Mouse (Mus musculus) ovary, postnatal 36 days (tissue): ENCODE data around the gene Olfr1477.
"Not testable (repeated sequence)": the region's sequence is repeated elsewhere in the genome, so short reads cannot be mapped to it uniquely, and the experiment has no call there.

Source experiments
- DNase-seq: peaks from one replicate; pipeline ENCODE4 v3.0.0; 2022; ENCODE audit warnings: low spot score, mixed read lengths

Gene Olfr1477

GRCm38 (mm10) chr19:13500246-13500645 lies at the start of gene Olfr1477:
Gene Olfr1477 (plus strand): TSS chr19:13500546.
- no peak for DNase-seq

- DNase-seq: no peak
Observed at GRCm38 (mm10) chr19:13455986-13456385, 44.4 kb upstream of the Olfr1477 start, which contains the start of gene Olfr1472. Gene Olfr1472 (minus strand): TSS chr19:13456086.

- DNase-seq: not testable (repeated sequence)
Observed at GRCm38 (mm10) chr19:13469265-13469664, 31.1 kb upstream of the Olfr1477 start, which contains the start of gene Olfr1474. Gene Olfr1474 (plus strand): TSS chr19:13469565.

- no peak for DNase-seq
Observed at GRCm38 (mm10) chr19:13480096-13480495, 20.2 kb upstream of the Olfr1477 start, which contains the start of gene Olfr1475. Gene Olfr1475 (minus strand): TSS chr19:13480196.

GRCm38 (mm10) chr19:13527613-13528012 lies 27.3 kb downstream of the Olfr1477 start, which contains the start of gene Olfr1480:
Gene Olfr1480 (plus strand): TSS chr19:13527913.
- no peak for DNase-seq
